Mouse (Mus musculus) heart, embryonic 14.5 days (tissue): Measurements from ENCODE around the gene Pfkfb3. TPM values are rescaled to one million over a fixed set of nuclear protein-coding genes. Genes with fewer than 3 reads are reported as not detected.

Source experiments
- ATAC-seq: fragments of 200-750 bp; cut with Nextera tagmentation; 2 replicates; pipeline ENCODE4 v1.8.0; 2017; ENCODE audit warnings: low read depth, moderate TSS enrichment; ENCODE audit not compliant: insufficient number of reproducible peaks, insufficient read depth, low FRiP score
- H3K27ac ChIP-seq, 2 experiments: fragments of 200-500 bp in 1 of 2; fragments of 300-500 bp in 1 of 2; sonication (generic) in 1 of 2; replicated peaks in 1 of 2; 2 replicates each; pipeline ENCODE4 v1.5.1; 2012 to 2014; ENCODE audit warnings: low read depth in 2 of 2, low read length in 2 of 2, control low read depth in 1 of 2, mild to moderate bottlenecking in 1 of 2, mixed read lengths in 1 of 2; ENCODE audit not compliant: control insufficient read depth in 1 of 2, insufficient read depth in 1 of 2
- H3K27me3 ChIP-seq: fragments of 300-500 bp; sonication (generic); 2 replicates; pipeline ENCODE4 v1.6.1; 2014; ENCODE audit warnings: mild to moderate bottlenecking, low read length, control low read depth; ENCODE audit not compliant: control insufficient read depth, insufficient read depth
- H3K36me3 ChIP-seq: fragments of 300-500 bp; sonication (generic); 2 replicates; pipeline ENCODE4 v1.6.1; 2014; ENCODE audit warnings: mild to moderate bottlenecking, control low read depth, low read length, mixed read lengths; ENCODE audit not compliant: control insufficient read depth, insufficient read depth
- H3K4me1 ChIP-seq, 2 experiments: fragments of 200-500 bp in 1 of 2; fragments of 300-500 bp in 1 of 2; sonication (generic) in 1 of 2; 2 replicates each; pipeline ENCODE4 v1.6.1; 2012 to 2014; ENCODE audit warnings: low read length in 2 of 2, control low read depth in 1 of 2, mixed read lengths in 1 of 2; ENCODE audit not compliant: control insufficient read depth in 2 of 2, insufficient read depth in 2 of 2
- H3K4me2 ChIP-seq: fragments of 300-500 bp; sonication (generic); 2 replicates; pipeline ENCODE4 v1.6.1; 2014; ENCODE audit warnings: mild to moderate bottlenecking, low read length
- H3K4me3 ChIP-seq, 2 experiments: fragments of 200-500 bp in 1 of 2; fragments of 300-500 bp in 1 of 2; sonication (generic) in 1 of 2; 2 replicates each; pipeline ENCODE4 v1.5.1; 2012 to 2014; ENCODE audit warnings: low read length in 2 of 2, mild to moderate bottlenecking in 2 of 2, control low read depth in 1 of 2, low read depth in 1 of 2, moderate library complexity in 1 of 2; ENCODE audit not compliant: control insufficient read depth in 1 of 2, insufficient read depth in 1 of 2
- H3K9ac ChIP-seq: fragments of 300-500 bp; sonication (generic); 2 replicates; pipeline ENCODE4 v1.6.1; 2014; ENCODE audit warnings: mild to moderate bottlenecking, low read length
- H3K9me3 ChIP-seq: fragments of 300-500 bp; sonication (generic); 2 replicates; pipeline ENCODE4 v1.6.1; 2016; ENCODE audit warnings: low read length, control low read depth; ENCODE audit not compliant: control insufficient read depth
- WGBS: fragments of 180-500 bp; shearing (Covaris S2); extraction: QIAGEN DNeasy Blood & Tissue Kit; methylation state at CpG from one replicate; pipeline ENCODE4 v1.1.7; 2014; 5-methylcytosine and 5-hydroxymethylcytosine counted together
- polyA plus RNA-seq: library from polyadenylated mRNA; unstranded; fragments of >200 nt; fragmentation: Nextera tagmentation; extraction: Ambion mirVana; gene quantifications from 2 replicates; pipeline ENCODE4 v1.2.1, GENCODE M21; 2014

Gene Pfkfb3
- polyA plus RNA-seq = 9.2 and 11.6 TPM in 2 replicates

DNA sequence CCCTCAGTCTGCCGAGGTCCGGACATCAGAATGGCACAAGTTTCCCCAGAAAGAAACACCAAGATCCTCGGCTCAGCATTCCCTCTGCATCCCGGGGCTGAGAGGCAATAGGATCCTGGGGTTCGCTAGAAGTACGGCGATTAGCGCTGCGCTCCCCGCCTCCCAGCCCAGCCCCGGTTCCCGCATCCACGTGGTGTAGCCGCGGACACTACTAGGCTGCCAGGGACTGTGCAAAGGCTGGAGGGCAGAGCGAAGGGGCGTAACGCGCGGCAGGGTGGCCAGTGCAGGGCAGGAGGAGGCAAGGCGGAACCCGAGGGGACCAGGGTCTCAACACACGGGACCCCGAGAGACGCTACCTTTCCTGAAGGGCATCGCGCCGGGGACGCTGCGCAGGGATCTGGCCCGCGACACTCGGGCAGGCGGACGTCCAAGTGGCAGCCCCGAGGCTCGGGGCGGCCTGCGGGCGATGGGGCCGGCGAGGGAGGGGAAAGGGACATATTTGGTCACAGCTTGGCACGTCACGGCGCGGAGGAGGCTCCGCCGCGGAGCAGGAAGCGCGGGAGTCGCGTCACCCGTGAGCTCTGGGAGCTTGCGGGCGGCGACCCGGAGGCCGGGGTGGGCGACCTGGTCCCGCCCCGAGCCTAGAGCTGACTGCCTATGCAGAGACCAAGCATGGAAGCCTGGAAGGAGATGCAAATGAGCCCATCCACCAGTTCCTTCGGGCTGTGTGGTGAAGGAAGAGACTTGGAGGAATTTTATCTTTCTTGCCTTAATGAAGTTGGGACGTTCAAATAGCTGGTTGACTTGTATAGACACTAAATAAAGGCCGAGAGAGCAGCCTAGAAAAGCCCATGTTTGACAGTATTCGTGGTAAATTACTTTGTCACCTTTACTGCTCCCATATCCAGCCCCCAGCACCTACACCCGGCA lies at the start of gene Pfkfb3:
Pfkfb3 (minus strand) TSS at position 607 of the 930 bp plus-strand sequence.
- Histone ChIP-seq H3K27ac (peak within 1 kb of the TSS in 1 of 2 experiments; percentile 45; a peak in 1 of 4 replicates), H3K4me3 (peak within 1 kb of the TSS; percentile 58 to 65)
- 2% methylated on average over 67 of the region's 67 CpGs for WGBS

GRCm38 (mm10) chr2:11602506-11603489 lies 48.9 kb upstream of the Pfkfb3 start:
- Histone ChIP-seq H3K36me3 (peaks cover 29% of the 10 kb centered on the region), H3K4me3 (peak overlapping the region; percentile 87 to 97), H3K9ac (peak overlapping the region; percentile 98), H3K9me3 (no peaks in the 10 kb centered on the region), H3K27me3 (no peaks in the 10 kb centered on the region), H3K4me2 (peak overlapping the region; percentile 84), H3K27ac (peak overlapping the region; percentile 9 to 62; a peak in 3 of 4 replicates), H3K4me1 (peaks cover 3 to 7% of the 10 kb centered on the region in 2 experiments; a peak in 2 of 4 replicates)
- WGBS = under 1% methylated on average over 65 of the region's 78 CpGs
- ATAC-seq = peak; percentile 96

More for the DNA sequence above, at the start of gene Pfkfb3:
- 0 out of 2 replicates have a peak, but pooled peaks cover 4% of the 10 kb centered on the region for H3K27me3 ChIP-seq
- peak within 1 kb of the TSS; percentile 75 for H3K9ac ChIP-seq
- no peaks in the 10 kb centered on the region for H3K9me3 ChIP-seq
- peaks cover 8 to 10% of the 10 kb centered on the region in 2 experiments for H3K4me1 ChIP-seq
- peak; percentile 82 for ATAC-seq
- H3K4me2 ChIP-seq = peak within 1 kb of the TSS; percentile 98
- H3K36me3 ChIP-seq = no peaks in the 10 kb centered on the region

DNA sequence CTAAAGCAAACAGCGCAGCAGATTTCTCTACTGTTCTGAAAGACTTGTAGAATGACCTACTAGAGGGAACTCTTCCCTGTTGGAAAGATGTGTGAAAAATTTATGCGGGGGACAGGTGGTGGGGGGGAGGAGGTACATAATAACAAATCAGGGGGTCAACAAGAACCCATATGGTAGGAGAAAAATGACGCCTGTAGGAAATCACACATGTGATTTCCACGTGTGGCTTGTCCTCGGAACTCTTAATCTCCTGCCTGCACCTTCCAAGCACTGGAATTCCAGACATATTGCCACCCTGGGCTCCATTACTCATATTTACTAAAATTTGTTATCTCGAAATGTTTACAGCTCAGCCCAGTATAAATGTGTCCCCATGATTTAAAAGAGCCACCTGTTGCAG lies 47.9 kb upstream of the Pfkfb3 start:
- ATAC-seq = no peak
- Histone ChIP-seq H3K27me3 (no peaks in the 10 kb centered on the region), H3K4me1 (peaks cover 3 to 7% of the 10 kb centered on the region in 2 experiments; a peak in 2 of 4 replicates), H3K9me3 (no peaks in the 10 kb centered on the region), H3K4me3 (peak overlapping the region; percentile 87 to 97; a peak in 3 of 4 replicates), H3K36me3 (peaks cover 39% of the 10 kb centered on the region), H3K27ac (no peak overlapping the region), H3K4me2 (peak overlapping the region; percentile 84), H3K9ac (peak overlapping the region; percentile 98)
- 75% methylated on average over 6 of the region's 6 CpGs for WGBS

GRCm38 (mm10) chr2:11597906-11598305 lies 44.0 kb upstream of the Pfkfb3 start:
- H3K27me3 ChIP-seq = no peaks in the 10 kb centered on the region
- peaks cover 3 to 7% of the 10 kb centered on the region in 2 experiments; a peak in 2 of 4 replicates for H3K4me1 ChIP-seq
- peaks cover 73% of the 10 kb centered on the region for H3K36me3 ChIP-seq
- ATAC-seq = no peak
- 93% methylated on average over 7 of the region's 7 CpGs for WGBS
- no peak overlapping the region for H3K27ac ChIP-seq
- H3K4me2 ChIP-seq = no peak overlapping the region
- no peaks in the 10 kb centered on the region for H3K9me3 ChIP-seq
- H3K4me3 ChIP-seq = no peak overlapping the region
- H3K9ac ChIP-seq = no peak overlapping the region

GRCm38 (mm10) chr2:11596690-11597089 lies 42.8 kb upstream of the Pfkfb3 start:
- Histone ChIP-seq H3K27me3 (no peaks in the 10 kb centered on the region), H3K4me3 (no peak overlapping the region), H3K9me3 (no peaks in the 10 kb centered on the region), H3K4me1 (peaks cover under 1 to 2% of the 10 kb centered on the region in 2 experiments; a peak in 1 of 4 replicates), H3K9ac (no peak overlapping the region), H3K4me2 (no peak overlapping the region), H3K27ac (no peak overlapping the region), H3K36me3 (peaks cover 85% of the 10 kb centered on the region)
- 85% methylated on average over 2 of the region's 2 CpGs for WGBS
- no peak for ATAC-seq

- H3K4me3 ChIP-seq = no peak overlapping the region
- H3K27me3 ChIP-seq = no peaks in the 10 kb centered on the region
- WGBS = 90% methylated on average over 4 of the region's 4 CpGs
- ATAC-seq = no peak
- no peak overlapping the region for H3K27ac ChIP-seq
- H3K4me2 ChIP-seq = no peak overlapping the region
- no peak overlapping the region for H3K9ac ChIP-seq
- no peaks in the 10 kb centered on the region for H3K4me1 ChIP-seq
- H3K36me3 ChIP-seq = peaks cover 95% of the 10 kb centered on the region
- no peaks in the 10 kb centered on the region for H3K9me3 ChIP-seq
Observed at GRCm38 (mm10) chr2:11587996-11588395, 34.1 kb upstream of the Pfkfb3 start.

GRCm38 (mm10) chr2:11579399-11579798 lies 25.5 kb upstream of the Pfkfb3 start:
- ATAC-seq = no peak
- no peaks in the 10 kb centered on the region for H3K27me3 ChIP-seq
- H3K4me1 ChIP-seq = no peaks in the 10 kb centered on the region
- H3K4me3 ChIP-seq = no peak overlapping the region
- H3K4me2 ChIP-seq = no peak overlapping the region
- H3K36me3 ChIP-seq = peaks cover 15% of the 10 kb centered on the region
- no peak overlapping the region for H3K27ac ChIP-seq
- no peaks in the 10 kb centered on the region for H3K9me3 ChIP-seq
- H3K9ac ChIP-seq = no peak overlapping the region
- 86% methylated on average over 4 of the region's 4 CpGs for WGBS
